Mouse (Mus musculus) kidney, postnatal 36 days (tissue): Measurements from ENCODE around the gene Rpl9.

ENCODE experiments used
- DNase-seq, 2 experiments: peaks; one replicate each; pipeline ENCODE4 v3.0.0; 2021 to 2022; ENCODE audit warnings: mixed read lengths in 2 of 2

The Rpl9 gene

GRCm38 (mm10) chr5:65371551-65371950 is 19.7 kb downstream of the Rpl9 start:
- DNase-seq = no peak

- DNase-seq = no peak
These were observed 23.4 kb downstream of the Rpl9 start for GRCm38 (mm10) chr5:65367837-65368236.

- no peak for DNase-seq
These were observed 33.5 kb downstream of the Rpl9 start for GRCm38 (mm10) chr5:65357771-65358170.

GRCm38 (mm10) chr5:65356851-65357250 is 34.4 kb downstream of the Rpl9 start:
- DNase-seq = no peak

GRCm38 (mm10) chr5:65354985-65355384 is 36.3 kb downstream of the Rpl9 start:
- peak in 1 of 2 experiments; percentile 10 for DNase-seq

GRCm38 (mm10) chr5:65354097-65354496 is 37.1 kb downstream of the Rpl9 start:
- DNase-seq = no peak

GRCm38 (mm10) chr5:65350508-65350907 is 40.7 kb downstream of the Rpl9 start:
- no peak for DNase-seq

GRCm38 (mm10) chr5:65348168-65348567 is 43.1 kb downstream of the Rpl9 start, which contains the start of gene Klb:
TSS of gene Klb (plus strand) at chr5:65348314.
- DNase-seq = no peak

- DNase-seq = no peak
These were observed 51.1 kb downstream of the Rpl9 start for GRCm38 (mm10) chr5:65340167-65340566.

GRCm38 (mm10) chr5:65338394-65338793 is 52.9 kb downstream of the Rpl9 start:
- DNase-seq = no peak
